Mouse (Mus musculus): ENCODE measurements around the gene Taok3. TPM values are rescaled to one million over a fixed set of nuclear protein-coding genes. Genes with fewer than 3 reads are reported as not detected.

Gene Taok3
- polyA plus RNA-seq, 1 experiment from 2014 or later: 16.3 TPM

DNA sequence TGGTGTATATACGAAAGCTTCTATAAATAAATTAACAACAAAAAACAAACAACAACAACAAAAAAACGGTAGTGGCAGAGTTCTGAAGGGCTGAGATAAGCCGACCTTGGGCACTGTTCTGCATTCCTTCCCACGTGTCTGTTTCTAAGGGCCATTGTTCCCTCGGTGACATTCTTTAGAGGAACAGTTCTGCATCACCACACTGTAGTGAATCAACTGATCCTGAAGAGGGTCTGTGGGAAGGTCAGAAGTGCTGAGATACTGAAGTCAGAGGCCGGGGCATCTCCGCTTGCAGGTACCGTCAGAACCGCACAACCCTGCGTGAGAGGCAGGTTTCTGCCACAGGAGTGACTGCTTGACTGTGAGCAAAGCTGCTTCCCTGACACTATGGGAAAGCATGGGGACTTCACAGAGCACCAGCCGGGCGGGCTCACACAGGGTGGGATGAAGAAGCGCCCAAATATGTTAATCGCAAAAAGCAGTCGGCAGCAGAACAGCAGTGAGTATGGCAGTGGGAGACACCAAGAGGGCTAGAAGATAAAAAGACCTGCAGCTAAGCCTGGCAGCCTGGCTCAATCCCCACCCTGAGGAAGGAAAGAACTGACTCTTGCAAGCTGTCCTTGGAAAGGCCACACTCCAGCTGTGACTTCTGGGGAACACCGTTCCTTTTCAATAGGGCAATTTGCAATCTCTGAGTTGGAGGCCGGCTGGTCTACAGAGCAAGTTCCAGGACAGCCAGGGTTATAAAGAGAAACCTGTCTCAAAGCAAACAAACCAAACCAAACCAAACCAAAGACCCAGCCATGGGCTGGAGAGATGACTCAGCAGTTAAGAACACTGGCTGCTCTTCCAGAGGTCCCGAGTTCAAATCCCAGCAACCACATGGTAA is 184.0 kb downstream of the Taok3 start:
- no peaks in the 10 kb centered on the region for H3K36me3 ChIP-seq (ENCODE audit: control insufficient read depth, insufficient read depth, low read length)
- H3K9me3 ChIP-seq (ENCODE audit: control insufficient read depth, low read length): no peaks in the 10 kb centered on the region; the same call in 1 of the 2 replicates
- no peak overlapping the region for H3K4me2 ChIP-seq (replicated peaks; ENCODE audit: low read depth, low read length)
- no peak overlapping the region for H3K4me3 ChIP-seq (ENCODE audit: low read length)
- H3K9ac ChIP-seq (ENCODE audit: low read depth, low read length): no peak overlapping the region
- H3K4me1 ChIP-seq (ENCODE audit: control insufficient read depth, insufficient read depth, low read length): no peaks in the 10 kb centered on the region
- H3K27ac ChIP-seq (ENCODE audit: low read depth, low read length): no peak overlapping the region
- ATAC-seq (ENCODE audit: low FRiP score, low TSS enrichment): no peak
- no peaks in the 10 kb centered on the region for H3K27me3 ChIP-seq (ENCODE audit: control insufficient read depth, insufficient read depth, low read length)
- WGBS: 64% methylated on average over 18 of the region's 18 CpGs

DNA sequence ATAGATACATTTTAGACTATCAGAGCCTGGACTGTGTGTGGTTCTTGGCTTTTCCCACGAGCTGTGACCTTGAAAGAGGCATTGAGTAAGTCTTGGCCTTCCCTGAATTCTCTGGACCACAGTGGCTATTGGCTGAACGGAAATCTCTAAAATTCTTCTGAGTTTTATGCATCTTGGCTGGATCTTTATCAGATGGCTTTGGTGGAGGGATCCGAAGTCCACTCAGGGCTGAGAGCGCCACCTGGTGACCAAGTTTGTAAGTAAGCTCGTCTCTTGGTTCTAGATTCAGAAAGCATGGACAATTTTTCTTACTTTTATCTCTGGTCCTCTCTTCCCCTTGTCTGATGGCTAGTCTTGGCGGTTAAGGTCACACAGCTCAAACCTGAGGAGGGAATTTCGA is 185.0 kb downstream of the Taok3 start:
- no peak for ATAC-seq (ENCODE audit: low FRiP score, low TSS enrichment)
- Histone ChIP-seq H3K4me1 (ENCODE audit: control insufficient read depth, insufficient read depth, low read length) (no peaks in the 10 kb centered on the region), H3K9me3 (ENCODE audit: control insufficient read depth, low read length) (no peaks in the 10 kb centered on the region; the same call in 1 of the 2 replicates), H3K36me3 (ENCODE audit: control insufficient read depth, insufficient read depth, low read length) (no peaks in the 10 kb centered on the region), H3K4me2 (replicated peaks; ENCODE audit: low read depth, low read length) (no peak overlapping the region), H3K9ac (ENCODE audit: low read depth, low read length) (no peak overlapping the region), H3K4me3 (ENCODE audit: low read length) (no peak overlapping the region), H3K27ac (ENCODE audit: low read depth, low read length) (no peak overlapping the region), H3K27me3 (ENCODE audit: control insufficient read depth, insufficient read depth, low read length) (no peaks in the 10 kb centered on the region)
- 65% methylated on average over 7 of the region's 7 CpGs for WGBS

- ATAC-seq (ENCODE audit: low FRiP score, low TSS enrichment): no peak
- no peak overlapping the region for H3K27ac ChIP-seq (ENCODE audit: low read depth, low read length)
- H3K9ac ChIP-seq (ENCODE audit: low read depth, low read length): no peak overlapping the region
- 87% methylated on average over 5 of the region's 5 CpGs for WGBS
- no peaks in the 10 kb centered on the region for H3K4me1 ChIP-seq (ENCODE audit: control insufficient read depth, insufficient read depth, low read length)
- H3K9me3 ChIP-seq (ENCODE audit: control insufficient read depth, low read length): no peaks in the 10 kb centered on the region; the same call in 1 of the 2 replicates
- H3K4me3 ChIP-seq (ENCODE audit: low read length): no peak overlapping the region
- no peaks in the 10 kb centered on the region for H3K27me3 ChIP-seq (ENCODE audit: control insufficient read depth, insufficient read depth, low read length)
- H3K4me2 ChIP-seq (replicated peaks; ENCODE audit: low read depth, low read length): no peak overlapping the region
- no peaks in the 10 kb centered on the region for H3K36me3 ChIP-seq (ENCODE audit: control insufficient read depth, insufficient read depth, low read length)
Observed at GRCm38 (mm10) chr5:117305754-117306153, 185.8 kb downstream of the Taok3 start.

DNA sequence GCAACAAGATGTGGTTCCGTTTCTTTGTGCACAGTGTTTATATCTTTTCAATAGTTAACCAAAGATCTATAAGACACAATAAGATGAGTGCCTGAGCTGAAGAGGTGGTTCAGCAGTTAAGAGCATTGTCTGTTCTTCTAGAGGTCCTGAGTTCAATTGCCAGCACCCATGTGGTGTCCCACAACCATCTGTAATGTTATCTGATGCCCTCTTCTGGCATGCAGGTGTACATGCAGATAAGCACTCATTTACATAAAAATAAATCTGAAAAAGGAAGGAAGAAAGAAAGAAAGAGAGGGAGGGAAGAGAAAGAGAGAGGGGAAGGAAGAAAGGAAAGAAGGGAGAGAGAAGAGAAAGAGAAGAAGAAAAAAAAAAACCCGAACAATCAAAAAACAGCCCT is 186.9 kb downstream of the Taok3 start:
- ATAC-seq (ENCODE audit: low FRiP score, low TSS enrichment): no peak
- H3K4me2 ChIP-seq (replicated peaks; ENCODE audit: low read depth, low read length): no peak overlapping the region
- no peaks in the 10 kb centered on the region for H3K4me1 ChIP-seq (ENCODE audit: control insufficient read depth, insufficient read depth, low read length)
- H3K4me3 ChIP-seq (ENCODE audit: low read length): no peak overlapping the region
- no peaks in the 10 kb centered on the region for H3K36me3 ChIP-seq (ENCODE audit: control insufficient read depth, insufficient read depth, low read length)
- H3K27me3 ChIP-seq (ENCODE audit: control insufficient read depth, insufficient read depth, low read length): no peaks in the 10 kb centered on the region
- H3K9me3 ChIP-seq (ENCODE audit: control insufficient read depth, low read length): no peaks in the 10 kb centered on the region; the same call in 1 of the 2 replicates
- no peak overlapping the region for H3K9ac ChIP-seq (ENCODE audit: low read depth, low read length)
- WGBS: 98% methylated on average over 2 of the region's 2 CpGs
- H3K27ac ChIP-seq (ENCODE audit: low read depth, low read length): no peak overlapping the region

- Histone ChIP-seq H3K9ac (ENCODE audit: low read depth, low read length) (no peak overlapping the region), H3K4me2 (replicated peaks; ENCODE audit: low read depth, low read length) (no peak overlapping the region), H3K27ac (ENCODE audit: low read depth, low read length) (no peak overlapping the region), H3K36me3 (ENCODE audit: control insufficient read depth, insufficient read depth, low read length) (no peaks in the 10 kb centered on the region), H3K4me3 (ENCODE audit: low read length) (no peak overlapping the region), H3K27me3 (ENCODE audit: control insufficient read depth, insufficient read depth, low read length) (no peaks in the 10 kb centered on the region), H3K9me3 (ENCODE audit: control insufficient read depth, low read length) (no peaks in the 10 kb centered on the region; the same call in 1 of the 2 replicates), H3K4me1 (ENCODE audit: control insufficient read depth, insufficient read depth, low read length) (no peaks in the 10 kb centered on the region)
- 32% methylated on average over 11 of the region's 11 CpGs for WGBS
- peak; percentile 71 for ATAC-seq (ENCODE audit: low FRiP score, low TSS enrichment)
Observed at GRCm38 (mm10) chr5:117307699-117308098, 187.8 kb downstream of the Taok3 start.

DNA sequence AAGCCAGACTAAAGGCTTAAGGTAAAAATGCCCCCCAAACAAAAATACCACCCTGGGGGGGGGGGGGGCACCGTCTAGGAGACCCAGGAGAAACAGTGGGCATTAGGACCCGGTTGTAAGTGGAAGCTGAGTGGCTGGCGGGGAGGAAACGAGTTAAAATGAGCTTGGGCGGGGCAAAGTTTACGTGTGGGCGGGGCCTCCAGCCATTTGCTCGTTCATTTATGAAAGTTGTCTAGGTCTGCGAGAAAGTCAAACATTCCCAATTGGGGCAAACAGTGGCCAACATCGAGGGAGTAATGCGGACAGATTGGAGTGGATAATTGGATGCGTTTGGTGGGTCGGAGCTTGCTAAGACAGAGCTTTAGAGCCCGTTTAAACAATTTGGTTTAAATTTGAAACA is 193.5 kb downstream of the Taok3 start:
- ATAC-seq (ENCODE audit: low FRiP score, low TSS enrichment): 0 out of 2 replicates have a peak, but pooled peaks have one; percentile 29
- Histone ChIP-seq H3K9me3 (ENCODE audit: control insufficient read depth, low read length) (no peaks in the 10 kb centered on the region), H3K4me1 (ENCODE audit: control insufficient read depth, insufficient read depth, low read length) (no peaks in the 10 kb centered on the region), H3K4me3 (ENCODE audit: low read length) (peak overlapping the region; percentile 26), H3K27ac (ENCODE audit: low read depth, low read length) (no peak overlapping the region), H3K4me2 (replicated peaks; ENCODE audit: low read depth, low read length) (peak overlapping the region; percentile 41), H3K9ac (ENCODE audit: low read depth, low read length) (no peak overlapping the region), H3K36me3 (ENCODE audit: control insufficient read depth, insufficient read depth, low read length) (no peaks in the 10 kb centered on the region), H3K27me3 (ENCODE audit: control insufficient read depth, insufficient read depth, low read length) (no peaks in the 10 kb centered on the region)
- WGBS: 17% methylated on average over 13 of the region's 14 CpGs

DNA sequence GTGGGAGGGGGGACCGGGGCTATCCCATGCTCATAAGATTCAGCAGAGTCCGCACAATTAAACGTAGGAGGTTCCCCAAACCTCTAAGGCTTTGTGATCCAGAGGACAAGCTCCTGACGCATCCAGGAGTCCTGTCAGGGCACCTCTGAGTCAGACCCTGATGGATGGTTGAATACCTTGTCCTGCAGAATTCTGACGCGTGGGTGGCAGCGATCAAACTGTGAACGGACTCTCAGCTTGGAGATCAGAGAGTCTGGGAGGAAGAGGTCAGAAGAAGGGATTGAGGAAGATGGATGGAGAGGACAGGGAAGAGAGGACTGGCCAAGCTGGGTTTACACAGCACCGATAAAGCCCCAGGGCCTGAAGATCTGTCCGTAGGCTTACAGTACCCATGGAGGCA is 194.0 kb downstream of the Taok3 start:
- no peak for ATAC-seq (ENCODE audit: low FRiP score, low TSS enrichment)
- Histone ChIP-seq H3K9me3 (ENCODE audit: control insufficient read depth, low read length) (no peaks in the 10 kb centered on the region), H3K4me2 (replicated peaks; ENCODE audit: low read depth, low read length) (peak overlapping the region; percentile 41), H3K27me3 (ENCODE audit: control insufficient read depth, insufficient read depth, low read length) (no peaks in the 10 kb centered on the region), H3K9ac (ENCODE audit: low read depth, low read length) (no peak overlapping the region; the same call in 1 of the 2 replicates), H3K4me1 (ENCODE audit: control insufficient read depth, insufficient read depth, low read length) (no peaks in the 10 kb centered on the region), H3K4me3 (ENCODE audit: low read length) (peak overlapping the region; percentile 26), H3K36me3 (ENCODE audit: control insufficient read depth, insufficient read depth, low read length) (no peaks in the 10 kb centered on the region), H3K27ac (ENCODE audit: low read depth, low read length) (no peak overlapping the region)
- 32% methylated on average over 10 of the region's 10 CpGs for WGBS

DNA sequence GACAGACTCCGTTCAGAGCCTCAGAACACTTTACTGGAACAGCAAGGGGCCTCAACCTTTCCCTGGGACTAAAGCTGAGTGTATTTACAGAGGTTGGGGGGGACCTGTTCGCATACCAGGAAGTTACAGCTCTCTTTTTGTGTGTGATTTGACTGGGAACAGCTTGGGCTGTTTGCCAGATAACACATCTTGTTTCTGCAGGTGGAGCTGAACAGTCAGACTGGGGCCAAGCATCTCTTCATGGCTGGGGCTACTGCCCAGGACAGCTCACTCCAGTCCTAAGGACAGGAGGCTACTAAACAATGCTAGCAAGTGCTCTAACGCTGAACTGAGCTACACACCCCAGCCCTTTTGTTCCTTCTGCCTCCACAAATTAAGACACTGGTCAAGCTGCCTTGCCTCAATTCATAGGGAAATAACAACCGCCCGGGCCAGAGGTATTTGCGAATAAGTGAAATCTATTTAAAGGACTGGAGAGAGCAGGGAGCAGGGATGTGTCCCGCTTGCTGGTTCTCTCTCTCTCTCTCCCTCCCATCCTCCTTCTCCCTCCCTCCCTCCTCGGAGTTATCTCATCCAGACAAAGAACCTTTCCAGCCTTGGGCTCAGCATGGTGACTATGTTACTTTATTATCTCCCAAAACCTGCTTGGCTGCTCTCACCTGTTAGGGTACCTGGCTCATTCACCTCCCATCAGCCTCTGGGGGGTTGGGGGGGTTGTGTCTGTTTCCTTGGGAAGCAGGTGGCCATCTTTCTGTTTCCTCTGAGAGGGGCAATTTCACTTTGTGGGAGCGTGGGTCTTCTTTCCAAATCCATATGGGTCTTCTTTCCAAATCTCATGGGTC is 194.9 kb downstream of the Taok3 start:
- H3K9me3 ChIP-seq (ENCODE audit: control insufficient read depth, low read length): no peaks in the 10 kb centered on the region
- WGBS: 26% methylated on average over 9 of the region's 9 CpGs
- no peak for ATAC-seq (ENCODE audit: low FRiP score, low TSS enrichment)
- H3K4me2 ChIP-seq (replicated peaks; ENCODE audit: low read depth, low read length): no peak overlapping the region
- no peaks in the 10 kb centered on the region for H3K27me3 ChIP-seq (ENCODE audit: control insufficient read depth, insufficient read depth, low read length)
- no peak overlapping the region for H3K27ac ChIP-seq (ENCODE audit: low read depth, low read length)
- H3K36me3 ChIP-seq (ENCODE audit: control insufficient read depth, insufficient read depth, low read length): no peaks in the 10 kb centered on the region
- 0 out of 2 replicates have a peak, but pooled peaks cover 1% of the 10 kb centered on the region for H3K4me1 ChIP-seq (ENCODE audit: control insufficient read depth, insufficient read depth, low read length)
- H3K4me3 ChIP-seq (ENCODE audit: low read length): no peak overlapping the region
- no peak overlapping the region for H3K9ac ChIP-seq (ENCODE audit: low read depth, low read length)
